Mouse (Mus musculus): ENCODE results near the gene Colgalt2.

Gene Colgalt2

DNA sequence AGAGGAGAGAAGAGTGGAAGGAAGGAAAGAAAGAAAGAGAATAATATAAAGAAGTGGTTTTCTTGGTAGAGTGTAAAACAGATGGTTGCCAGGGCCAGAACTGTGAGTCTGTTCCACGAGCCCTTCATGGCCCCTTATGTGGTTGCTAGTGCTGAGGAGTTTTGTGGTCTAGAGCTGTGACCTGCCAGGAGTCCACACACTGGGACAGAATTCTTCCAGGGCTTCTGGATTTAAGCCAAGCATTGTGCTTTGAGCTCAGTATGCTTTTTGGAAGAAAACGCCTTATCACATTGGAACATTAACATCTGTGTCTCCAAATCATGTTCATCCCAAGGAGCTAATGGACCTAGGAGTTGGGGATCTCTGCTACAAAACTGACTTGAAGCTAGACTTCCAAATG lies 97.2 kb downstream of the Colgalt2 start:
- no peak for DNase-seq

DNA sequence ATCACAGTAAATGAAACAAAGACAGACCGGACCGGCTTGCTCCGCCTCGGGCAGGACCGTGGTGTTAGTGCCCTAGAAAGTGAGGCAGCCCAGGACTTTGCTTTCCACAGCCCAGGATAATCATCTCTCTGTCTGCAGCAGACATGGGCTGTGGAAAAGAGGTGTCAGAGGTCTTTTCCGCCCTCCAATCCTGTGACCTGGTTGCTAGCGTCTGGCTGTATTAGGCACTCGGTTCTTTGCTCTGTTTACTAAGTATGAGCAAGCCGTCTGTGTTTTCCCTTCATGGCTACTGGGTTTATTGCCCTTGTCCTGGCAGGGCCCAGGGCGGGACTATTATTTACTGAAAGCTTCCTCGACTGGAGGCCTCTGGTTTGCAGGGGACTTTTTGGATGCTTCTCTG lies 98.0 kb downstream of the Colgalt2 start:
- no peak for DNase-seq

DNA sequence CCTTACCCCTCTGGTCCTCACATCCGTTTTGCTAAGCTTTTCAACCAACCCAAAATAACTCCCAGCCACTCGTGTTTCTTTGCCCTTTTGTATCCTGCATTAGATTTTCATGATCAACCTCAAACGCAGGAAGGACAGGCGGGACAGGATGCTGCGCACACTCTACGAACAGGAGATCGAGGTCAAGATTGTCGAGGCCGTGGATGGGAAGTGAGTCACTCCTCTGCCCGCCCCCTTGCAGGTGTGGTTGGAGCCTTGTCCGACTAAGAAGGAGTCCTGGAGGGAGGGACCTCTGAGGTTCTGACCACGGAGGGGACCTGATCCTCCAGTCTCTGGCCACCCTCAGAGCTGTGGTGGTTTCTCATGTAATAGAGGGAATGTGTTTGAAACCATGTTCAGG lies 100.2 kb downstream of the Colgalt2 start:
- no peak for DNase-seq

DNA sequence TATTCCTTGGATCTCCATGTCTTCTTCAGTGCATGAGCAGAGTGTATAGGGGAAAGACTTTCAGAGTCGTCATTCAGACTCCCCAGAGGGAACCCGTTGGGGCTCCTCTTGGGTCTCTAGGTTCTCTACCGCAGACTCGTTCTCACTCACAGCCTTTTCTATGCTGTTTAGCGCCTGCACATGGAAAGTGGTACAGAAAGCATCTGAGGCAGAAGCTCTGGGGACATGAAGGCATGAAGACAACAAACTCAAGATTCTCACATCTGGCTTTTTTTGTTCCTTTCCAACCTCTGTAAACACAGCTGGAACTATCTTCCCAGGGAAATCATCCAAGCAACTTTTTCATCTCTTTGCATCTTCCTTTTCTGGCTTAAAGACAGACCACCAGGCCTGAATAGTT lies 106.5 kb downstream of the Colgalt2 start:
- DNase-seq: no peak

DNA sequence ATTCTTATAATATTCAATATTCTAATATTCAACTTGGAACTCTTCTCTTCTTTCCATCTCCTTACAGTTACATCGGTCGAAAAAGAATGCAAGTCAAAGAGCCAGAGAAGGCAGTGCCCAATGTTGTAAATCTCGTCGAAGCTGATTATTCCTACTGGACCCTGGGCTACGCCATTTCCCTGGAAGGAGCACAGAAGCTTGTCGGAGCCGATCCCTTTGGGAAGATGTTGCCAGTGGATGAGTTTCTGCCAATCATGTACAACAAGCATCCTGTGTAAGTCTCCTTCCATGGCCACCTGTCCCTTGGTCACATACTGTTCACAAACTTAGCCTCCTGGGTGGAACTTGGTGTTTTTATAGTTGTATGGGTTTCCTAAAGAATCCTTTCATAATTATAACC lies 107.1 kb downstream of the Colgalt2 start:
- DNase-seq: no peak

DNA sequence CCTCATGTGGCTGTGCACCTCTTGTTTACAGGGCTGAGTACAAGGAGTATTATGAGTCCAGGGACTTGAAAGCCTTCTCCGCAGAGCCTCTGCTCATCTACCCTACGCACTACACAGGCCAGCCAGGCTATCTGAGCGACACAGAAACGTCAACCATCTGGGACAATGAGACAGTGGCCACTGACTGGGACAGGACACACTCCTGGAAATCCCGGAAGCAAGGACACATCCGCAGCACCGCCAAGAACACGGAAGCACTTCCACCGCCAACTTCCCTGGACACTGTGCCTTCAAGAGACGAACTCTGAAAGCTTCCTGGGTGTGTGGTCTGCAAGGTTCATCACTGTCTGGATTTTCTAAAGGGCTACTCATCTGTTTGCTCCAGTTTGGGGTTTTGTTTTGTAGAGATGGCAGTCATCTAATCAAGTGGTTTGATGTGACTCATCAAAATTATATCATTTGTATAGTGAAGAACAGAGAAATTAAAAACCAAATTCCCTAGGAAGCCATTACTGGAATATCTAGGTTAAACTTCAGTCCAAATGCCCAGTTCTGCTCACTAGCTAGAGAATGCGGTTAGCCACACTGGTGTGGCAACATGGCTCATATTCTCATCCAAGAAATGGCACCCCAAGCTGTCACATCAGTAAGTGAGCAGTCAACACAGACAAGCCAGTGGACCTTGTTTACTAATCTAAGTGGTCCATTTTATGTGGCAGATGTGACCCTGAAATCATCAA lies 109.0 kb downstream of the Colgalt2 start:
- no peak for DNase-seq

DNA sequence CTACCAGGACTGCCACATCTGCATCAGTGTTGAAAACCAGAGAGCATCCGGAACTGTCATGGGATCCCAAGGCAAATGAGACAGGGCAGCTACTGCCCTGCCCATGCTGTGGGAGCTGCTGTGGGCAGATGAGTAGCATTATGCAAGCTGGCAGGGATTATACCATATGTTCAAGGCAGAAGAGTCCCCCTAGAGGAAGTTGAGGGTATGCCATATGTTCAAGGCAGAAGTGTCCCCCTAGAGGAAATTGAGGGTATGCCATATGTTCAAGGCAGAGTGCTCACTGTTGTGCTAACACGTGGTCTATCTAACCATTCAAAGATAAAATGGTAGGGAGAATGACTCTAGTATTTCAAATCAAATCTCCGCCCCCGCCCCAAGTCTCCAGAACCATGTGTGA lies 111.6 kb downstream of the Colgalt2 start:
- peak in 1 of 2 experiments; percentile 52 for DNase-seq

DNA sequence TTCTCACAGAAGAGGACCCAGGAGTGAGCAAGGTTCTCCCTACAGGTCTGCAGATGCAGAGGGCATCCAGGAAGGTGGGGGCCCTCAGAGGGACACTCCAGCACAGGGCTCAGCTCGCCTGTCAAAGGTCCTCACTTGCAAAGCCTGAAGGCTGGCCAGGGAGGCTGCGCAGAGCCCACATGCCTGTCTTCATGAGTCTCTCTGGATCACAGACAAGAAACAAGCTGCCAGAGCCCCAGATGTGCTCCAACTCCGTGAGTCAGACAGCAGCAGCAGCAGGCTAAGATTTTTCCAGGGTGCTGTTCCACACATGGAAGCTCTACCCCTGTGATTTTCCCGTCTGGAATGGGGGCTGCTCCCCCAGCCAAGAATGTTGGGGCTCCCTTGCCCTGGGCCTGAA lies 114.6 kb downstream of the Colgalt2 start:
- no peak for DNase-seq

DNA sequence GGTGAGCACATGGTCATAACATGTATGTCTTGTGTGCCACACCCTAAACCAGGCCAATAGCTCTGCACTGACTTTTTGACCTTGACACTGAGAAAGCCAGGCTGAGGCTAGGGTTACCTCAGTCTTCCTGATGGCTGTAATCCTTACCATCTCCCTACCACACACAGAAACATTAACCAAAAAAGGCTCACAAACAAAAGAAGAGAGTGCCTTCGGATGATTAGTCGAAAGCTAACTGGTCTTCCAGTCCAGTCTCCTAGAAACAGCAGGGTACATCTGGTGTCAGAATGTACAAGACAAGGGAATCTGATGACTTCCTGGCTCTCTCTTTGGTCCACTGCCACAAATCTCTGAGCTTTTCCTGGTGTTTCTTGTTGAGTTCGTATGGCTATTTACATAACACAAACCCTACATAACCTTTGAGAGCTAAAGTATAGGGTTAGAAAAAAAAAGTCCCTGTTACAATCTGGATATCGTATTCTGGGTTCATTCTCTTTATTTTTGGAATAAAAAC lies 117.5 kb downstream of the Colgalt2 start:
- no peak for DNase-seq

DNA sequence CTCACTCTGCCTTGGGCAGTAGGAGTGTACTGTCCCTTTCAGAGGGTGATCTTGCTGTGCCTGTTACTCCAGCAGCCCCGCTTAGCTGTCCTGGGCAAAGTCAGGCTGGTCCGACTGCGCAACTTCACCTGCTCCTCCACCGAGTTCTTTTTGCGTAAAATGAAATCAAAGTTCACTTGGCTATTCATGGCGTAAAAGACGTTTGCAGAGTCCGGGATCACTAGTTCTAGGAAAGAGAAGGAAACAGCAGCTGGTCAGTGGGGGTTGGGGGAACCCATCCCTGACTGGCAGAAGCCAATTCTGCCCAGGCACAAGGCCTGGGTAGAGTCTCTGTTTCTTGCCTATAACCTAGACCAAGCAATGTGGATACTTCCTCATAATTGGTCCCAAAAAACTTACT lies 119.3 kb downstream of the Colgalt2 start:
- DNase-seq: no peak

DNA sequence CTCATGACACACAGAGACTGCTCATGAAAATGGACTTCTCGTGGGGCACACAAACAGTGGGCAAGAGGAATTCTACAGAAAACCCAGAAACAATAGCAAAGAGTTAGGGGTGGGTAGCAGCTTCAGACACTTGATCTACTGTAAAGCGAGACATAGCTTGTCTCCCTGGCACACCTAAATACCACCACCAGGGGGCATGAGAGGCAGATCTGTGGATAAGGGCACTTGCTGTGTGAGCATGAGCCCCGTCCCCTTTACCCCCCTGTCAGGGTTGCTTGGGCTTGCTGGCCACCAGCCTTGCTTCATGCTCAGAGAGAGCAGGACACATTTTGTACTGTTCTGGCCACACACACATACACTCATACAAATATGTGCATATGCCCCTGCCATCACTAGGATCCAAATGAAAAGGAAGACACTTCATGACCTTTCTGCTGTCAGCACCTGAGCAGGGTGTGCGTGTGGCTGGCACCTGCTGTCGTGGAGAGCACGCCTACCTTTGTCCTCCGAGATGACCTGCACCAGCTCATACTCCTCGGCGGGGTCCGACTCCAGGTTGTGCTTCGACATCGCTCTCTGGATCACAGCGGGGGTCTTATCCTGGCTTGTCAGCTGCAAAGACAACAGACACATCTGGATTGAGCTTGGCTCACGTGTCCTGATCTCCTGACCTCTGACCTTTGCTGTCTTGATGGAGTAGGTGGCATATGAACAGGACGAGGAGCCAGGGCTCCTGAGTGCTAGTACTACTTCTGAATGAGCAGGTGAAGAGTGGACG lies 121.4 kb downstream of the Colgalt2 start:
- peak; percentile 77 to 81 for DNase-seq

DNA sequence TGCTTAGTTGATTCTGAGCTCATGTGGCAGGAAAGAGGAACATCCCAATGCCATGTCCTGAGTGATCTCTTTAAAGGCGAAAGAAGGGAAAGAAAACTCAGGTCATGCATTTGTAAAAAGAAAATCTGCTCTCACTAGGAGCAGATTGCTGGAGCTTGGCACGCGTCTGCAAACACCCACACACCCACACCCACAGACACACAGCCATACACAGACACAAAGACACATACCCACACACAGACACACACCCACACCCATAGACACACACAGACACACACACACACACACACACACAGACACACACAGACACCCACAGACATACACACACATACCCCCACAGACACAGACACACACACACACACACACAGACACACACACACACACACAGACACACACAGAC lies 122.6 kb downstream of the Colgalt2 start:
- no peak for DNase-seq

DNA sequence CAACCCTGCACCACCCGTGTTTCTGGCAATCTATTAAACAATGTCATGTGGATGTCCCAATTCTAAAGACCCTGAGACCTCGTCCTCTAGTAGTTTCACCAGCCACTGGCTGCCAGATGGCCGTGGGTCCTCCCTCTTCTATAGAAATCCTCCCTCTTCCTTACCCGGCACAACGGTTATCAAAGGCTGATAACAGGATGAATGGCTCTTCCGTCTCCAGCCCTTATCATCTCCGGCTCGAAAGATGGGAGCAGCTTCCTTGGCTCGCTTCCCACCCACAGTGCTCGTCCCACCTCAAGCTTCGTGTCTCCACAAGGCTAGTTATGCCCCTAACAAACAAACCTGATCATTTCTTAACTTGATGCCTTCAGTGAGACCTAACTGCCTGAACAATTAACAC lies 123.7 kb downstream of the Colgalt2 start:
- no peak for DNase-seq

DNA sequence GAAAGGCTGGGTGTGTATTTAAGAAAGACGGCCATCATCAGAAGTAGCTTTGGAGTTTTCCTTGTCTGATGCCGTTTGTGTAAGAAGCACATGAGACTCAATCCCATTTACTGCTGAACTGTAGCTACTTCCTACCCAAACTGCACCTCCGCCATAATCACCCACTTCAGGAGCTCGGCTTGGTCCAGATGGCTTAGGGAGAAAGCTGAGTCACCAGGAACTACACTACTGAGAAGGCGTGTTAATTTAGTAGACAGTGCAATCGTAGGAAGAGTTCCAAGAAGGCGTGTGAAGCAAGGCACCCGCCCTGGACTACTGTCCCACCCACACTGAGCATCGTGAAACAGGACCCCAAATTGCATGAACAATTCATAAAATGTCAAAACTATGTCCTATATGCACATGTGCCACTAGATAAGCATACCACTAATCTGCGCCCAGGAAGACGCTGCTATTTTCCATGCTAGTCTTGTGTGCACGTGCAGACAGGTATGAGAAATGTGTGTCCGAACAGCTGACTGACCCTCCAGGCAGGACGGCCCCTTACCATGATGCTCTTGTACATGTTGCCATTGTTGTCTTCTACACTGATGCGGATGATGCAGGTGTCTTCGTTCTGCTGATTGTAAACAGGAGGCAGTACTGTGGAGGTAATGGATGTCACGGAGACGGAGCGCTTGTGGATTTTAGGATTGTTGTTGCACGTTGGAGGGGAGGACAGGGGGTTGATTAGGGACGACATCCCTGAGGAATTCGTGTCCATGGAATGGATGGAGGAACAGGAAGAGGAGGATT lies 124.7 kb downstream of the Colgalt2 start:
- no peak for DNase-seq

DNA sequence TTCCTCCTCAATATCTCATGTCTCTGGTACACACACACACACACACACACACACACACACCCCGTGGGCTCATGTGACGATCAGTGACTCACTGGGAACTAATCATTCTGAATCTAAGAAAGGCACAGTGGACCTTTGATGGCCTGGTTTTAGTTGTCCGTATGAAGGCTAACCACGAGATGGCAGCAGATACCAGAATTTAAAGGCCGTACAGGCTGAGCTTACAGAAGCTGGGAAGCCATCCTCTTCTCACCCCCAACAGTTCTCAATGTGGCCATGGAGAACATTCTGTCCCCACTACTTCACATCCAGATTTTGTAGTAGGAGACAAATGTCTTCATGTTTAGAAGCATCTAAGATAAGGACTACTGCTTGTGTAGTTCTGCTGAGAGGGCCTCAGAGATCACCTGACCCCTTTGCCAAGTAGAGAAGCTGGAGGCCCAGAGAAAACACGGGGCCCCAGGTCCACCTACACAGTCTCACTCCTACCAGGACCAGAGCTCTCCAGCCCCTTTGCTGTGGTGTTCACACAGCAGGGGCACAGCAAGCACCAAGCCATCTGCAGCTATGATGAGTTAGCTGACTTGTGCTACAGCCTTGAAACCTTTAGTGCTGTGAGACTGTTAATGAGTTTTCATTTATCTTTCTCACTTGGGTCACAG lies 125.5 kb downstream of the Colgalt2 start:
- peak; percentile 87 to 88 for DNase-seq

DNA sequence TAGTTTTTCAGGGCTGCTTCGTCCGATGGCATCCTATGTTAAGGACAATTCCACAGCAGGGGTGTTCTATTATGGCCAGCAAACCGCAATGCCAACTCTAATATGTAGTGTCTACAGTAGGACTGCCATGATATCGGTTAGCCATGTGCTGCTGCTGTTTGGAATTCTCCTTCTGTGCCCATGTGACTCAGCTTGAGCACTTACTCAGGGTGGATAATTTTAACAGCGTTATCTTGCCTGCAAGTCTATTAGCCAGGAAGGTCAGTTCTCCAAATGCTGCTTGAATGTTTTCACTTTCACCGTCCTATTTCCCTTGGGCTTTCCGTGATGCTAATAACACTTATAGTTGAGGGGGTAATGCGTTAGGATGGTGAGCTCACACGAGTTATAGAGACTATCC lies 126.5 kb downstream of the Colgalt2 start:
- no peak for DNase-seq

DNA sequence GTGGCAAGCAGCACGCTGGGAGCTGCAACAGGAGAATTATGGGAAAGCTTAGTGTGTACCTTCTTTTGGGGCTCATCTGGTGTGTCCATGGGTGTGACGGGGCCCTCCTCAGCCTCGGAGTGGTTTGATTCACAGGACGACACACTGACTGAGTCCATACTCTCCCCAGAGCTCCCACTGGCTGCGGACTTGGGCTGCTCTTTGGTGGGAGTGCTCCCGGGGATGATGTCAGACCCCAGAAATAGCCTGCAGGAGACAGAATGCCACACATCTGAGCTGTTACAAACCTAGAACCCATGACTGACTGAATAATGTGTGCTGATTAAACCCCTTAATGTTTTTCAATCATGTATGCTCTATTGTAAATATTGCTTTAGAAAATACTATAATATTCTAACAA lies 128.6 kb downstream of the Colgalt2 start:
- no peak for DNase-seq

DNA sequence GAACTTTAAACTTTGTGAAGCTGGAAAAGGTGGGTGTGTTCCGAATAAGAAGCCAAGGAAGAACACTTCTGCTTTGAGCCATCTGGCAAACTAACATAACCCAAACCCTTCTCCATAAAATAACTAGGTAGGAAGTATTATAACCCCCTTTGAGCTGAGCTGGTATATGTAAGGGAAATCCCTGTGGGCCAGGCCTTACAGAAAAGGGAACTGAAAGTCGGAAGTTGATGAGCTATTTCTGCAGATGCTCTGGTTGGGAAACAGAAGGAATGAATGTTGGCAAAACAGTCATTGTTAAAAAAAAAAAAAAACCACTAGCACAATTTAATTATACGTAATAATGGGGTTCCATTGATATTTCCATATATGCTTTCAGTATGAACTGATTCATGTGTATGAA lies 129.1 kb downstream of the Colgalt2 start:
- DNase-seq: no peak

DNA sequence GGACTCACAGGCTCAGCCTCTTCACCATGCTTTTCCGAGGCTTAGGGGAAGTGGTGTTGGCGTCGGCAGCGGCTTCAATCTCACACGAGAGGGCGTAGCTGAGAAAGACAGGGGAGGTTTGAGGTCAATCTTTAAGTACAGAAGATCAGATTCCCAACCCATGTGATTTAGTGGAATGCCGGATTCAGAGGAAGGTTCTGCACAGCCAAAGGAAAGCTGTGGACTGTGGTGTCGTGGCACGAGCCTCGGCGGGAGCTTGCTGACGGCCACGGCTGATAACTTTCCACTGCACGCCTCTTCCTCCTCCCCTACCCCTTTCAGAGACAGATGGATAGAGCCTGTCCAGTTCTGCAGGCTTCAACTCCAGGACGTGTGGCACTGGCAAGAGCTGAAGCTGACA lies 131.9 kb downstream of the Colgalt2 start:
- DNase-seq: peak in 1 of 2 experiments; percentile 26

DNA sequence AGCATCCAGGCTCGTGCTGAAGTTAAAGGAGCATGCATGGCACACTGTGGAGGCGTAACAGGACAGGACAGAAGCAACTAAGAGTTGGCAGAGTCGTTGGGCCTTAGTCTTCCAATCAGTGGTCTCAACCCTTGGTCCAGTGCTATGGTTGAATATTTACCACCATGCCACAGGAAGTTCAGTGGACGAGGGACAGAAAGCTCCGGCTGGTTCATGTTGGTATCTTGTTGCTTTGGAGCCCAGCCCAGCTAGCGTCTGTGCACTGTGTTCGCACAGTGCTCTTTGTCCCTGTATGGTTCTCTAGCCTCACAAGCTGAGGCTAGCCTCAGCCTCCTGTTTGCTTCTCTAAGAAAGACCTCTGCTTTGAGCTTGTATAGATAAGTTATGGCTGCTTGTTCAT lies 134.9 kb downstream of the Colgalt2 start:
- no peak for DNase-seq

DNA sequence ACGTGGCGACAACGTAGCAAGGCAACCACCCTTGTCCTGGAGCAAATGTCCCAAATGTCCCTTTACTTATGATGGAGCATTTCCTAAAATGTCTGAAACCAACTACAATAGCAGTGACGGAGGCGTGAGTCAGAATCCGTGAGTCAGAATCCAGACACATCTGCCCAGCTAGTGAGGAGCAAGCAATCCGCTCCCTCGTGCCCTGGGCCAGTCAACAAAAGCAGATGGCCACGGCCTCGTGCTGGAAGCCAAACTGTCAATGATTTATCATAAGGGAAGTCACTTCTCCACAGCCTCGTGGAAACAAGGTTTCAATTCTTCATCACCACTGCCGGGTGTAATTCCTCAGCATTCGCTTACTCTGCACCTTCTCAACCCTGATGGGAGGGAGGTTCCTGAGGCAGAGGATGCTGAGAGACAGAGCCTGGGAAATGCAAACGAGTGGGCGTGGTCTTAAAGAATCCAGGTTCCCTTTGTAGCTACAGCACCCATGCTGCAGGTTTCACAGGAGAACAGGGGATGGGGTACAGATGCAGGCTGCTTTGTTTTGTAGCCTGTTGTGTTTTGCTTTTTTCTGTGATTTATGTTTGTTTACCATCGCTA lies 136.9 kb downstream of the Colgalt2 start:
- DNase-seq: peak; percentile 29 to 35

DNA sequence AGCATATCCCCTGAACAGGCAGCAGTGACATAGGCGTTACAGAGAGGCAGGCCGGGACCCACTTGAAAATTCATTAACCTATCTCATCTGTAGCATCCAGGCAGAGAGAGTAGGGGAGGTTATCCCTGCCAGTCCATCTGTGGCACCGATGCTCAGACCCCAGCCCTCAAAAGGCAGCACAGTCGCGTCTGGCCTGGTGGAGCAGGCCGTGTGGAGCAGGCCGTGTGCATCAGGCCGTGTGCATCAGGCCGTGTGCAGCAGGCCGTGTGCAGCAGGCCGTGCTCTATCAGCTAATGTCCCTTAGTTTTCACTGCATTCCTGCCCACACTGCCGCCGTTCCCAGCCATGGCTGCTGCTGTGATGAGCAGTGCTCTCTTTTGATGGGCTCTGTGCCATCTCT lies 137.6 kb downstream of the Colgalt2 start:
- peak in 1 of 2 experiments; percentile 17 for DNase-seq
